Mouse (Mus musculus): ENCODE results near the gene Gpr55.

DNA sequence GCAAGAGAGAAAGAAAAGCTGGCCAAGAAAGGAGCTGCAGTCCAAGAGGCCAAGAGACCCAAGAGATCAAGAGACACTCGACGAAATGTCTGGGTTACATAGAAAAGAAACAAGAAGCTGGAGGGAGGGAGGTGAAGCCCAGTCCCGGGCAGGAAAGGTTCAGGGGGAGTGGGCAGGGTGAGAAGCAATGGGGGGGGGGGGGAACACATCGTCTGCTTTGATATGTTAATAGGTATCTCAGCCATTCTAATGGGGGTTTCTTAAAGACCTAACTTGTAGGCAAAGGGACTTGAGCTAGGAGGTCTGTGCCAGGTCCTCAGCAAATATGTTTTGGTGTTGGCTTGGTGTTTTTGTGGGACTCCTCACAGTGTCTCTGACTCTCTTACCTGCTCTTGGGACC is 32.7 kb upstream of the Gpr55 start:
- TF ChIP-seq ZNF384 (IDR thresholded peaks at IDR 0.05; ENCODE audit: low read depth, low read length) = no peak
- no peak for TF ChIP-seq ZC3H11A (IDR thresholded peaks at IDR 0.05; ENCODE audit: borderline replicate concordance, low read depth, low read length)
- TF ChIP-seq HCFC1 (IDR thresholded peaks at IDR 0.05; ENCODE audit: borderline replicate concordance, insufficient read depth, low read length) = no peak
- TF ChIP-seq MAFK (IDR thresholded peaks at IDR 0.05; ENCODE audit: insufficient read depth, low read depth, low read length) = no peak
- TF ChIP-seq CHD2 (IDR thresholded peaks at IDR 0.05; ENCODE audit: low read depth, low read length) = no peak

Measured in ES-E14 (cell line).